Mouse (Mus musculus): ENCODE measurements at regions not wholly inside any gene's neighbourhood (a gene's known extent, or its start where the extent isn't known, plus 50 kb on each side); places are given as distances from the start of the nearest gene placed in this dataset.

DNA sequence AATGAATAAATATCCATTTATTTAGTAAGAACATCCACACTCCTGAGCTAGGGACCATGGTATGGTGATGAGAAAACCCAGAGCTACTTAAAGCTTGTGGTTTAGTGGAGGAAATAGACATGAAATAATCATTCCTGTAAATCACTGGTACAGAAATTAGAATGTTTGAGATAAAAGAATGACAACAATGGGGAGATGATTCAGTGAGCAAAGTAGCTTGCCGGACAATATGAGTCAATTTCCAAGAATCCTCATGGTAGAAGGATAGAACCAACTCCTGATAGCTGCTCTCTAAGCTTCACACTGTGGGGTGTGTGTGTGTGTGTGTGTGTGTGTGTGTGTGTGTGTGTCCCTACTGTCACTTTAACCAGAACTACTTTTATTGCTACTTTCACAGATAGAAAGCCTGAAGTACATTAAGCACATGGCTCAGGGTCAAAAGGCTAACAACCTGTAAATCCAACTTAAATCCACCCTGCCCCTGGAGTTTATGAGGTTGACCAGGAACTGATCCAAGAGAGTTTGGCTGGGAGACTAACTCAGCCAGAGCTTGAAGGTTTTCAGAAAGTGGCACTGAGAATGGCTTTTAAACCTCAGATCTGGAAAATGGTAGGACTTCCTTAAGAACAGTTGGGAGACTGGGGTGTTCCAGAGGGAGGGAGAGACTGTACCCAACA, 336.9 kb upstream of the Gcfc2 start:
- TF ChIP-seq MAX (IDR thresholded peaks at IDR 0.05): no peak
- no peak for TF ChIP-seq CTCF (IDR thresholded peaks at IDR 0.05; ENCODE audit: control insufficient read depth, insufficient read depth, insufficient read length)
- TF ChIP-seq USF1 (IDR thresholded peaks at IDR 0.05; ENCODE audit: low read depth): no peak
- TF ChIP-seq CEBPB (IDR thresholded peaks at IDR 0.05; ENCODE audit: low read depth): no peak
- TF ChIP-seq MYOD1 (IDR thresholded peaks at IDR 0.05; ENCODE audit: control insufficient read depth, insufficient read length, low read depth): no peak

Data from C2C12 (cell line).